Mouse (Mus musculus) cortical plate, adult 2 months (tissue): ENCODE results near the gene Pex6. TPM values are rescaled to one million over a fixed set of nuclear protein-coding genes. Genes with fewer than 3 reads are reported as not detected.

Experiments
- H3K27ac ChIP-seq: fragments of 200-500 bp; 2 replicates; pipeline ENCODE4 v1.5.1; 2012; ENCODE audit warnings: low read length, control low read depth, inconsistent platforms; ENCODE audit not compliant: insufficient read depth
- H3K4me1 ChIP-seq: fragments of 200-500 bp; 2 replicates; pipeline ENCODE4 v1.6.1; 2011; ENCODE audit warnings: low read length; ENCODE audit not compliant: control insufficient read depth, insufficient read depth
- H3K4me3 ChIP-seq: fragments of 200-500 bp; 2 replicates; pipeline ENCODE4 v1.5.1; 2011; ENCODE audit warnings: mild to moderate bottlenecking, low read length, control low read depth; ENCODE audit not compliant: insufficient read depth
- CTCF ChIP-seq: fragments of 200-500 bp; IDR thresholded peaks from 2 replicates; pipeline ENCODE4 v1.5.1; 2011; ENCODE audit warnings: mild to moderate bottlenecking, control low read depth, low read length; ENCODE audit not compliant: insufficient read depth; ENCODE audit errors: extremely low read depth
- POLR2A ChIP-seq: fragments of 200-500 bp; IDR thresholded peaks from 2 replicates; pipeline ENCODE4 v1.6.1; 2011; ENCODE audit warnings: mild to moderate bottlenecking, low read length, control low read depth; ENCODE audit not compliant: insufficient read depth; ENCODE audit errors: extremely low read depth
- polyA plus RNA-seq: library from polyadenylated mRNA; depleted of rRNA; stranded (reverse); fragments of >200 nt; gene quantifications from 2 replicates; pipeline ENCODE4 v1.2.3, GENCODE M21; 2012; rRNA removed

Gene Pex6
- 48.4 and 50.8 TPM in 2 replicates for polyA plus RNA-seq

DNA sequence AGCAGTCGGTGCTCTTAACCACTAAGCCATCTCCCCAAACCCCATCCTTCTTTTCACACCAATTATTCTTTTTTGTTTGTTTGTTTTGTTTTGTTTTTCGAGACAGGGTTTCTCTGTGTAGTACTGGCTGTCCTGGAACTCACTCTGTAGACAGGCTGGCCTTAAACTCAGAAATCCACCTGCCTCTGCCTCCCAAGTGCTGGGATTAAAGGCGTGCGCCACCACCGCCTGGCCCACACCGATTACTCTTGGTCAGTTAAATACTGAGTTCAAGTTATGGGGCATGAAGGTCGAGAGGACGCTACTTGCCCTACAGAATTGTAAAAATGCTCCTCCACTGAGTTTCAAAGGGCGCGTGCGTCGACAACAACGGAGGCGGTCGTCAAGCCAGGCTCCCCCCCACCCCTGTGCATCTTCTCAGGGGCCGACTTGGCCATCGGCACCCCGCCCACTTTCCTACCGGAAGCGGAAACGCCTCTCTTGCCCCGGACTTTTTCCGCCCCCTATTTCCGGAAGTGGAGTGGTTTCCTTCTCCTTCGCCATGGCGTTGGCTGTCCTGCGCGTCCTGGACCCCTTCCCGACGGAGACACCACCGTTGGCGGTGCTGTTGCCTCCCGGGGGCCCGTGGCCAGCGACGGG lies at the start of gene Pex6:
TSS of gene Pex6 (plus strand) at position 505 of the 639 bp plus-strand sequence.
- TF ChIP-seq POLR2A (peak; percentile 75), CTCF (no peak)
- peak within 1 kb of the TSS; percentile 64 for H3K4me3 ChIP-seq
- peak within 1 kb of the TSS; percentile 26; the same call in 1 of the 2 replicates for H3K27ac ChIP-seq

GRCm38 (mm10) chr17:46661981-46662380 lies 49.3 kb upstream of the Pex6 start:
- TF ChIP-seq POLR2A, result no peak
- TF ChIP-seq CTCF, result no peak
- Histone ChIP-seq H3K27ac (no peak overlapping the region), H3K4me3 (no peak overlapping the region), H3K4me1 (no peaks in the 10 kb centered on the region)

More for the DNA sequence above, at the start of gene Pex6:
- H3K4me1 ChIP-seq, result peaks cover 4% of the 10 kb centered on the region

DNA sequence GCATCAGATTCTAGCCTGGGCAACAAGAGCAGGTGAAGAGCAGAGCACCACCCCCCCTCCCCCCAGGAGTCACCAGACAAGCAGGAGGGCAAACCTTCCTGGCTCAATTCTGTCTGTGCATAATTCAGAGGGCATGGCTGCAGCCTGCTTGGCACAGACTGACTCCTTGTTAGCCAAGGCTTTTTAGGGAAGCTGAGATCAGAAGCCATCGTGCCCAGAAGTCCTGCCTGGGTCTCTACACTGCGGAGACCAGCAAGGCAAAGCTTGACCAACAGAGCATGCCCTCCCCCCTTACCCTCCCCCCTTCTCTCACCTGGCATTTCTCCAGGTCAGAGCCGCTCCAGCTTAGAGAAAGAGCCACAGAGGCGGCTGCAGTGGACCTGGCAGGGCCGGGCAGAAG lies 48.5 kb upstream of the Pex6 start:
- Histone ChIP-seq H3K4me3 (no peak overlapping the region), H3K4me1 (no peaks in the 10 kb centered on the region), H3K27ac (no peak overlapping the region)
- TF ChIP-seq POLR2A, result no peak
- no peak for TF ChIP-seq CTCF

- TF ChIP-seq POLR2A (no peak), CTCF (no peak)
- Histone ChIP-seq H3K4me1 (no peaks in the 10 kb centered on the region), H3K27ac (no peak overlapping the region), H3K4me3 (no peak overlapping the region)
These were observed 43.6 kb upstream of the Pex6 start for GRCm38 (mm10) chr17:46667712-46668111.

DNA sequence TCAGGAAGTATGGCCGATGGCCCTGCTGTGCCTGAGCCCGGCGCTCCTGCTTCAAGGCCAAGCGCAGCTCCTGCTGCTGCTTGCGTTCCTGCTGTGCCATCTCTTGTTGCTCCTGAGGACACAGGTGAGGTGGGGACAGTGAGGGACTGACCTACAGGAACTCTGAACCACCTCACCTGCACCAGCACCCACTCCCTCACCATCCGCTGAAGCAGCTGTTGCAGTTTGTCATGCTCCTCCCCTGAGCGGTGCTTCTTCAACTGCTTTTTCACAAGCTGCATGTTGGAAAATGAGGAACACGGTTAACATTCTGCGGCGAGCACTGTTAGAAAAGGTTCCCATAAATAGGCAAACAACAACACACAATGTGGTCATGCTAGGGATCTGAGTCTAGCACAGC lies 41.4 kb upstream of the Pex6 start:
- H3K4me3 ChIP-seq, result no peak overlapping the region
- peaks cover 2% of the 10 kb centered on the region for H3K4me1 ChIP-seq
- no peak overlapping the region for H3K27ac ChIP-seq
- no peak for TF ChIP-seq POLR2A

DNA sequence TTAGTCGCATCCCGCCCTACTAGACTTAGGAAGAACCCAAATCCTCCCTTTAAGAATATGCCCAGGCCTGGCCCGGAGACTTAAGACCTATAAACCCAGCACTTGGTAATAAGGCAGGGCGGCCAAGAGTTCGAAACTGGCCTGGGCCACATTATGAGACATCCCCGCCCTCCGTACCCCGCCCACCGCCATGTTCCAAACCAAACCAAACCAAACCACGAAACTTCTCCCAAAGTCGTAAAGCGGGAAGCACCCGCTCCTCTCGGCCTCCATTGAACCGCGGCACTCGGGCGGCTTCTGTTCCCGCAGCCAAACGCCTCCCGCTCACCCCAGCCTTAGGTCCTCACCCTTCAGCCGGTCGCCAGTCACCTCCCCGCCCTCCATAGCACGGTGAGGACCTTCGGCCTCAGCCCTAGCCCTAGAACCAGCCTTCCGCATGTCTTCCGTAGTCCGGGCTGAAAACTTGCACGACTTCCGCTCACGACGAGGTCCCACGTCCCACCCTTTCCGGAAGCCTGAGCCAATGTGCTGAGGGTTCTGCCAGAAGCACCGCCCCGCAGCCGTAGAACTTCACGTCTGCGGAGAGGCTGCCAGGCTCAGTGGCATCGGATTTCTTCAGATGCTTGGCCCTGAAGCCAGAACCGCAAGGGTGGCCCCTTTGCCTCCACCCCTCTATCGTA lies 37.3 kb upstream of the Pex6 start, which contains the start of gene Rrp36:
TSS of gene Rrp36 (minus strand) at position 503 of the 680 bp plus-strand sequence.
- TF ChIP-seq CTCF, result no peak
- TF ChIP-seq POLR2A, result peak; percentile 85
- Histone ChIP-seq H3K27ac (no peak within 1 kb of the TSS), H3K4me3 (peak within 1 kb of the TSS; percentile 70), H3K4me1 (peaks cover 4% of the 10 kb centered on the region)

DNA sequence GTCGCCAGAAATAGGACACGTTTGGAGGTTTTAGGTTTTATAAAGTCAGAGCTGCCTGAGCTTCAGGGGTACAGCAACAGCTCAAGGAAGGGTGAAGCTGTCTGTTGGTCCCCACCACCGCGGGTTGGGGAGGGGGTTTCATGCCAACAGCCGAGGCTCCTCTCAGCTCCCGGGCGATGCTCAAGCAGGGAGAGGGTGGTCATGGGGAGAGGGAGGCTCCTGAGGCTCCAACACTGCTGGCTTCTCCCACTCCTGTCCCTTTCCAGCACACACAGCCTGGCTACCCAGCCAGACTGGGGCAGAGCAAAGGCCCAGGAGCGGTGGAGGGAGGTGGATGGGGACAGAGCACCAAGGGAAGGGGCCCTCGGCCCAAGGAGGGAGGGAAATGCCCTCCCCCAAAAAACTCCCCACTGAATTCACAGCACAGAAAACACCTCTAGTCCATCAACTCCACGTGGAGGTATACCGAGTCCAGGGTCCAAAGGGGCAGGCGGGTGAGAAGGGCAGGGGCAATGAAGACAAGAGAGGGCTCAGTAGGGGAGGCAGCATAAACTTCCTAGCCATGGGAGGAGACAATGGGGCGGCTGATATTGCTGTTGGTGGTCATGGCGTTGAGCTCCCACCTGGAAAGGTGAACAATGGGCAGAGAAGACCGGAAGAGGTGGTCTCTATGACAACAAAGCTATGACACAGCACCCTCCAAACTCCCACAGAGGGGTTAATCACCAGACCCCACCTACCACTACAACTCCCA lies 36.6 kb upstream of the Pex6 start:
- TF ChIP-seq CTCF (no peak), POLR2A (no peak)
- Histone ChIP-seq H3K4me1 (peaks cover 5% of the 10 kb centered on the region), H3K4me3 (peak overlapping the region; percentile 70; the same call in 1 of the 2 replicates), H3K27ac (no peak overlapping the region)

- no peak for TF ChIP-seq CTCF
- no peak for TF ChIP-seq POLR2A
- Histone ChIP-seq H3K27ac (no peak within 1 kb of the TSS), H3K4me1 (peaks cover 3% of the 10 kb centered on the region; the same call in 1 of the 2 replicates), H3K4me3 (peak within 1 kb of the TSS; percentile 89)
These were observed 32.8 kb upstream of the Pex6 start, which contains the start of gene Mea1 for GRCm38 (mm10) chr17:46678416-46678815. Mea1 (plus strand) TSS chr17:46678793.

DNA sequence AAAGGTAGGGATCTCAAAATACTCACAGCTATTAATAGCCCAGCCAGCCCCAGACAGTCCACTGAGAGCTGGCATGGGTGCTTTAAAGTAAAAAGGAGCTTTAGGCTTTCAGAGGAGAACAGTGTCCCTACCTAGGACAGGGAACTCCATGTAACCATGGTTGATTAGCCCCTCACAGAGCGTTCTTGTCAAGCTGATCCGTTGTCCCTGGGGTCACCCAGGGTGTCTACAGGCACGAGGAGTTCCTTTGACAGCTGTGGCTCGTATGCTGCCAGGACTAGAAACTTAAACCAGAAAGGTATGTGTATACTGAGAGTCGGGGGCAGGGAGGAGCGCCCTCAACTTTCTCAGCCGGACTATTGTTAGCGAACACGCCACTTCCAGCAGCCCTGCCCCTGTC lies 32.4 kb upstream of the Pex6 start:
- TF ChIP-seq POLR2A, result no peak
- no peak for TF ChIP-seq CTCF
- Histone ChIP-seq H3K4me3 (peak overlapping the region; percentile 89; the same call in 1 of the 2 replicates), H3K27ac (no peak overlapping the region)

More for the DNA sequence above, 32.4 kb upstream of the Pex6 start:
- peaks cover 3% of the 10 kb centered on the region; the same call in 1 of the 2 replicates for H3K4me1 ChIP-seq
